Mouse (Mus musculus) lung, postnatal 4 days (tissue): ENCODE data around the gene Creld2.

ENCODE experiments used
- DNase-seq, 2 experiments: peaks; one replicate each; pipeline ENCODE4 v3.0.0; 2021

Creld2 gene

DNA sequence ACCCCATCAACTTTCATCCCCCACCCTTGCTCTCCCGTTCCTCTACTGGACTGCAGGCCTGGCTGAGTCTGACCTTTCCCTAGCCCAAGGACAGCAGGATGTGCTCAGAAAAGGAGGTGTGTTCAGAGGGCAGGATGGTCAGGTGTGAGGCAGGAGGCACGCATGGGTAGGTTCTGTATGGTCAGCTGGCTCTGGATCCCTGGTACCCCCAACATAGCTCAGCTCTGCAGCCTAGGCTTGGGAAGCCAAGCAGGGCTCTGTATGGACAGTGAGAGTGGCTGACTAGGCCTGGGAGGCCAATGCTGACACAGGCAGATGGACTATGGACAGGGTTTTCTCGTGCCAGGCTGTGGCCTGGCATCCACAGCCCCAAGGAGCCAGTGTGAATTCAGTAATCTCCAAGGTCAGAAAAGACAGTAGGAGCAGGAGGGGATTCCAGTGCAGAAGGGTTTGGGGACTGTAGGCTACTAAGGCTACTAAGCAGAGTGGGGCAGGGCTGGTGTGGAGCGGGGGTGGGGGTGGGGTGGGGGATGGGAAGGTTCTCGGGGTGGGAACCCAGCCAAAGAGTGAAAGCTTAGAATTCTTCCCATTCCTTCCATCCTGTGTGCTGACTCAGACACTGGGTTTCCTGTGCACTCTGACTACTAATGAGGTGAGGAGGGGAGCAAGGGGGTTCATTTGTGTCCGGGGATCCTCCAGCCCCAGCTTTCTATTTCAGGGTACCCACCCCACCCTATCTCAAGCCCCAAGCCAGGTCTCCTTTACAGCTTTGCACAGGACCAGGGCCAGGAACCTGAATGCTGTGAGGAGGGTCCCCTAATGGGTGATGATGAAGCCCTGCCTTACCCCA, 34.9 kb downstream of the Creld2 start:
- DNase-seq: no peak

DNA sequence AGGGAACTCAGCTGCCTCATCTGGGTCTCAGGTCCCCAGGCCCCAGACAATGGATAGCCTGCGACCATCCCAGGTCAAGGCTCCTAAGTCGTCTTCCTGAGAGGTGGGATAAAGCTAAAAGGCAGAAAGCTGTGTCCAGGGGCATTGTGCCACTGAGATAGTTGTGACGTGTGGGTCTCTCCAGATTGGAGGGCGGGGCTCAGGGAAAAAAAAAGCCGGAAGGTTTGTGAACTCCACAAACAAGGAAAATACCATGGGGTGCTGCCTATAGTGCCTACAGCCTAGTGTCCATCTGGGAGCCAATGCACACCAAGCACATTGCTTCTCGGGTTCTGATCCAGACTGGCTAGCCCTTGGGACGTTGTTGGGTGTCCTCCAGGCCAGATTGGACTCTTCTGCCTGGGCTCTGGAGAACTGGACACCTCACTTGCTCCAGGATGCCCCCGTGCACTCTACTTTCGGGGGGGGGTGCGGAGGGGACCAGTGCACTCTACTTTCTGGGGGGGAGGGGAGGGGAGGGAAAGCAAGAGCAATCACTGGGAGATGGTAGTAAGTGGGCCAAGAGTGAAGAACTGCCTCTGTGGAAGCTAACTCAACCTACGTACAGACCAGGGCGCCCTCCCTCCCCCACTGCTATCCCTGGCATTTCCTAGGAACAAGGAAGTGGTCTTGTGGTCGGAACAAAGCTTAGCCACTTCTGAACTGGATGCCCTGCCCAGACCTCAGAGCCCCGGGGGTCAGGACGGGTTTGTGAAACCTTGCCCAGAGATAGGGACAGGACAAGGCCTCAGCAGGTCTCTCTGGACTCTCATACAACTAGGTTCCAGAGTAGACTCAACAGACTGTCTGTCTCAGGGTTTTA, 35.8 kb downstream of the Creld2 start:
- peak; percentile 59 to 70 for DNase-seq

DNA sequence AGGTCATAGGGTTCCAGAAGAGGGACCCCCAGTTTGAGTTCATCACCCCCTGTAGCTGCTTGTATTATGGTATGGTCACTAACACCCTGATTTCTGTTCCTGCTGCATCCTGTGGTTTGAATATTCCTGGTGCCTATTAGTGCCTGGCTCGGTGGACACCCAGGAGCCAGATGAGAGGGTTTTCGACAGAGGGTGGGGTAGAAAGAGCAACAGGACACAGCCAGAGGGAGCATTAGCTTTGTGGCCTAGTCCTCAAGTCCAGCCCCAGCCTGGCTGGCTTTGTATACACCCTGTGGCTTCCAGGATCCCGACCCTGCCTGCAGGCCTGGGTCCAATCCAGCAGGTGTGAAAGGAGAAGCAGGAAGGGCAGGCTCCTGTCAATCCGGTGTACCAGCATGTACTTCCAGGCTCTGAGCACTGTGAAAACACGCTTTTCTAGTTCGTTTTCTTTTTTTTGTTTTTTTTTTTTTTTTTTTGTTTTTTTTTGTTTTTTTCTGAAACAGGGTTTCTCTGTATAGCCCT, 36.5 kb downstream of the Creld2 start:
- no peak for DNase-seq

DNA sequence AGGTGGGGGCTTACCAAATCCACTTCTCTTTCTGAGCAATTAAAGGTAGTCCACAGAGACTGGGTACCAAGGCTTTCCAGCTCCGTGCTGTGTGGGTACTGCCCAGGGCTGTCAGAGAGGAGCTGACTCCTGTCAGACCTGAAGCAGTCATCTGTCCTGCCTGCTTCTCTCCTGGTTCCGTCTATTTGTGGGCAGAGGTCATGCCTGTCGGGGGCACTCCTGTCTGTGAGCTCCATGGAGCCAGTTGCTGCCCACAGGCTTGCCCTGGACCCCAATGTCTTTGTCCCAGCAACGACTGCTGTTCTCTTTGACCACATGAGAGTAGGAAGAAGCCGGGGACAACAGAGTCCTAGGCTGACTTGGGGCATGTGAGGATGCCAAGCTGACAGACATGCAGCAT, 37.2 kb downstream of the Creld2 start:
- DNase-seq: no peak

DNA sequence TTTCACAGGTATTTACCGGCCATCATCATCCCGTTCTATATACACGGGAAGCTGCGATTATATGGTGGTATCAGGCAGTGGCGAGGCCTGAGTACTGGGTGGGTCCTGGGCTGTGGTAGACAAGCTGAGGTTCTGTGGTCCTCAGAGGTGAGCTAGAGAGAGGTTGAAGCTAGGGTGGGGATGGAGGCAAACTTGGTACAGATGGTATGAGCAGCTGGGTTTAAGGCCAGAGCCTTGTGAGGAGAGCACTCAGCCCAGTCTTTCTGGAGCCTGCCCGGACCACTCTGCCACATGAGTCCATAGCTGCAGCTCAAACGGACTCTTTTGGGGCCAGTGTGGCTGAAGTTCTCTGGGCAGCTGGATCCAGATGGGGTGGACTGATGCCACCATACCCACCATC, 37.9 kb downstream of the Creld2 start:
- no peak for DNase-seq

DNA sequence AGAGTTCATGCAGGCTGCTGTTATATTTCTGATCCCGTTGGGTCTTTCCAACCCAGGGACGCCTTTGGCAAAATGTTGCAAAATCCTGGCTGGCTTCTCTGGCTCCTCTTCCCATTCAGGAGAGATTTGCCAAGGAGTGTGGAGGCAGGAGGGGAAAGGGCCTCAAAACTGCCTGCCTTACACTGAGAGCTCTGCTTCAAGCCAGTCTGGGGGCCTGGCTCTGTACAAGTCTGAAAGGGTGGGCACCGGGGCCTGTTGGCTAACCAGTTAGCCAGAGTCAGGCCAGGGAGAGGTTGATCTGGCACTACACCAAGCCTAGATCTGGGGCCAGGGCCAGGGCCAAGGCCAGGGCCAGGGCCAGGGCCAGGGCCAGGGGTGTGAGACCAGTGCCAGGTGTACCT, 38.7 kb downstream of the Creld2 start:
- DNase-seq: no peak

DNA sequence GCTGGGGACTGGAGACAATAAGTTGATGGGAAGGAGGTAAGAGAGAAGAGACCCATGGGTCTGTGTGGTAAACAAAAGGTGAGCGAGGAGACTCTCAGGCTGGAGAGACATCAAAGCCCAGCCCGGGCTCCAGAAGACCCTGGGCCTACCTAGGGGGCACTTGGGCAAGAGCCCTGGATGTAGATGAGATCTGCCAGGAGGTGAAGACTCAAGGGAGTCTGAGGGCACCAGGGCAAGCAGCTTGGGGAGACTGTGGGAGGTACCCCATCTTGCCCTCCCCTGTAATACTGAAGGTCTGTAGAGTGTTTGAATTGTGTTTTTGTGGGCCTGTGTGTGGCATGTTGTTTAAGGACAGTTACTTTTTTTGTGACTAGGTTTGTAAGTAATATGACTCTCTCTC, 39.3 kb downstream of the Creld2 start:
- no peak for DNase-seq

DNA sequence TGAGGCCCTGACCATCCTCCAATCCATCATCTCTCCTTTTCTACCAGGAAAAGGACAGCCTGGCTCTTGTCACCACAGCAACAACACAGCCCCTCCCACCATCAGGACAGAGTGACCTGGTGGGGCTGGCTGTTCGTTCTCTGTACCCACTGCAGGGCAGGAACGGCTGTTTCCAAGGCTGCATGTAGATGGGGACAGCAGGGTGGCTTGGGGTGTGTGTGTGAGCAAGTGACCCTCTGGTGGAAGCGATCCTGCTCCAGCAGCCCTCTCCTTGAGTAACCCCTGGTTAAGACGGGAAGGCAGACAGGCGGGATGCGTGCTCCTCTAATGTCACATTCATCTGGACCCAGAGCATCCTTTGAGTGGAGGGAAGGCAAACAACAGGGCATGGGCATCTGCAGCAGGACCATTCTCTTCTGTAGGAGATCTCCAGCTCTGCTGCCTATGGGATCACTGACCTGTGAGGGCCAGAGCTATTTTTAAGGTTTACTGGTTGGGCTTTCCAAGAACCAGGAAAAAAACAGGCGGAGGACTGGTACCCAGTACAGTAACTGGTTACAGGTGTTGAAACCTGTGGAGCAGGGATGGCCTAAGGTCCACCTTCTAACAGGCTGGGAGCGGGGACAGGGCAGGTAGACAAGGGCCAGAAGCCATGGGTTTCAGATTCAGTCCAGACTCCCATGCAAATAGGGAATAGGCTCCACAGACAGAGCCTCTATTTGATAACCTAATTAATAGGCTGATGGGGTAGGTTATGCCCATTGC, 39.9 kb downstream of the Creld2 start:
- no peak for DNase-seq

DNA sequence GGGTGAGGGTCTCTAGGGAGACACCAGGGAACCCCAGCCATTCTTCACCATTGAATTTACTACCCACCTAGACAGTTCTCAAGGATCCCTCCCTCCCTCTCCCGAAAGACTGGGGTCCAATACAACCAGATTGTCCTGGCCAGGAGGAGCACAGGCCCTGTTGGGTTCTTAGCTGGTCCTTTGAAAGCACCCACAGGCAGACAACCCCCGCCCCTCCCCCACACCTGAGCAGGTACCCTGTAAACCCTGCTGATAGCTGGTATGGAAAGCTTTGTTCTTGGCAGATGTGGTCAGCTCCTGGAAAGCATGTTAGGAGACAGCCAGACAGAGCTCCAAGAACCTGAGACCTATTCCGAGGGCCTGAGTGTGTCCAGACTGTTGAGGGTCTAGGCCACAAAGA, 41.3 kb downstream of the Creld2 start:
- DNase-seq: no peak

DNA sequence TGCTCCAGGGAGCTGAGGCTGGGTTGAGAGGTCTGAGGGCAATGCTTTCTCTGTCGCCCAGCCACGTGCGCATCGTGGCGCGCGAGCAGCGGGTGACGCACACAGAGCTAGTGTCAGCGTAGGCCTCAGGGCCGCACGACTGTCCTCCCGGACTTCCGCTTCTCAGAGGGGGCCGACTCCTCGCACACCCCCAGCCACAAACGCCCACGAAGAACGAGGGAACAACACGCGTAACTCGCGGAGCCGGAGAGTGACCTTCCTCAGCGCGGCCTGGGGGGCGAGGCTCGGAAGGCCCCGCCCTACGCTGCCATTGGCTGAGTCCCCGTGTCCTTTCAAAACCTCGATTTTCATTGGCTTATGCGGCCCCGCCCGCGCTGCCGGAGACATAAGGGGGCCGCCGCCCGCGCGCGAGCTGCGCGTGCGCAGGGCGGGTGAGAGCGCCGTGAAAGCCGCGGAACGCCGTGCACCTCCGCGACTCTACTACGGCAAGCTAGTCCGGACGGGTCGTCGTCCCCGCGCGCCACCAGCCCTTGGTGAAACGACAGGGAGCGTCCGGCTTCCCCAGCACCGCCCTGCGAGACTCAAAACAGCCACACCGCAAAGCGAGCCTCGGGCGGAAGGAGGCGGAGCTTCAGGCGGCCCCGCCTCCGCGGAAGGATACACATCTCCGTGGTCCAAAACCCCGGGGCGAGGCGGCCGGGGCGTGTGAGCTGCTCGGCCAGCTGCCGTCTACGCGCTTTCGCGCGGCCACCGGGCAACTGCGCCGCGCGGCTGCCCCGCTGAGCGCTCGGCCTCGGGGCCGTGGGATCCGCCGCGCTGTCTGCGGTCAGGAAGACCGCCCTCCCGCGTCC, 42.6 kb downstream of the Creld2 start, which contains the start of gene Pim3:
Gene Pim3 (plus strand): TSS at position 415 of the 851 bp plus-strand sequence.
- DNase-seq: peak; percentile 97 to 99

DNA sequence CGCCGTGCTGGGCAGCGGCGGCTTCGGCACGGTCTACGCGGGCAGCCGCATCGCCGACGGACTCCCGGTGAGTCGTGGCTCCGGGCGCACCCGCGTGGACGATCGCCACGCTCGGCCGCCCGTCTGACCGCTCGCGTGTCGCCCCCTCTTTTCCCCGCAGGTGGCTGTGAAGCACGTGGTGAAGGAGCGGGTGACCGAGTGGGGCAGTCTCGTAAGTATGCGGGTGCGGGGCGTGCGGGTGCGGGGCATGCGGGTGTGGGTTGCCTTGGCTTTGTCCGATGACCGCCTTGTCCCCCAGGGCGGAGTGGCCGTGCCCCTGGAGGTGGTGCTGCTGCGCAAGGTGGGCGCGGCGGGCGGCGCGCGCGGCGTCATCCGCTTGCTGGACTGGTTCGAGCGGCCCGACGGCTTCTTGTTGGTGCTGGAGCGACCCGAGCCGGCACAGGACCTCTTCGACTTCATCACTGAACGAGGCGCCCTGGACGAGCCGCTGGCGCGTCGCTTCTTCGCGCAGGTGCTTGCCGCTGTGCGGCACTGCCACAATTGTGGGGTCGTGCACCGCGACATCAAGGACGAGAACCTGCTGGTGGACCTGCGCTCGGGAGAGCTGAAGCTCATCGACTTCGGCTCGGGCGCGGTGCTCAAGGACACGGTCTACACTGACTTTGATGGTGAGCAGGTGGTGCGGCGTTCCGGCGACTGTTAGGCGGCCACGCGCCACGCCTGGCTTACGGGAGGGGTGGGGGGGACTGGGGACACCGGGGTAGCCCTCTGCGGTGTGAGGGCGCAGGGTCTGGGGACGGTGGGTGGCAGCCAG, 43.6 kb downstream of the Creld2 start:
- peak; percentile 72 to 84 for DNase-seq

DNA sequence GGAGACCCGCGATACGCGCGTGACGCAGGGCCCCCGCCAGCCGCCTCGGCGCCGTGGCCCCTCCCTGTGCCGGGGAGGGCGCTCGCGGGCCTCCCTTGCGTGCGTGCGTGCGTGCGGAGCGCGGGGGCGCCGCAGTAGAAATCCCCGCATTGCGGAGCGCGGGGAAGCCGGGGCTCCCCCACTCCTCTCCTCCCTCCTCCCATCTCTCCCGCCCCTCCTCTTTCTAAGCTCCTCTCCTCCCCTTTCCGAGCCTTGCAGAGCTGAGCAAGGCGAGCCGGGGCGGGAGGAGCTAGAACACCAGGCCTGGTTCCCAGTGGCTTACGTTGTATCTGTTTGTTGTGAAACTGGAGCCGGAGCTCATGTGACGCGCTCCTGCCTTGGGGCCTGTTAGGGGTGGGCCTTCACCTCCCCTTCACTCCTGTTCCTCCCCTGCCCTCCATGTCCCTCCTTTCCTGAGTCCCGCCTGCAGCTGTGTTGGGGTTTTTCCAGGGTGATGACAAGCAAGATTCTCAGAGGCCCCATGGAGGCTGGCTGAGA, 44.3 kb downstream of the Creld2 start:
- peak; percentile 91 to 96 for DNase-seq

DNA sequence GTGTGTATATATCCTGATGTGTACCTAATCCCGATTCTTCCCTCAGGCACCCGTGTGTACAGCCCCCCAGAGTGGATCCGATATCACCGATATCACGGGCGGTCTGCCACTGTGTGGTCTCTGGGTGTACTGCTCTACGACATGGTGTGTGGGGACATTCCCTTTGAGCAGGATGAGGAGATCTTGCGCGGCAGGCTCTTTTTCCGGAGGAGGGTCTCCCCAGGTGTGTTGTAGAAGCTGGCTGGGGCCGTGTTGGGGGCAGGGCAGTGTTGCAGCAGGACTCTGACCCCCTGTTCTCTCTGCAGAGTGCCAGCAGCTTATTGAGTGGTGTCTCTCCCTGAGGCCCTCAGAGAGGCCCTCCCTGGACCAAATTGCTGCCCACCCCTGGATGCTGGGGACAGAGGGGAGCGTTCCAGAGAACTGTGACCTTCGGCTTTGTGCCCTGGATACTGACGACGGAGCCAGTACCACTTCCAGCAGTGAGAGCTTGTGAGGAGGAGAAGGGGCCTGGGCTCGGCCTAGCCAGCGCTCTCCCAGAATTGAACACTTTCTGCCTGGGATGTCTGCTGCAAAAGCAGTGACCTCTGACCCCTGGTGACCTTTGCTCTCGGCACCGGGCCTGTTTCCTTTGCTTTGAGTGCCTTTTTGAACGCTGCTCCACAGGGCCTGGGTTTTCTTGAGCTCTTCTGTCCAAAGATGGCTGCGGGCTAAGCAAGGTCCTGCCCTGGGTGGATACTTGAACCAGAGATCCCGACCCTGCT, 45.0 kb downstream of the Creld2 start:
- DNase-seq: no peak

DNA sequence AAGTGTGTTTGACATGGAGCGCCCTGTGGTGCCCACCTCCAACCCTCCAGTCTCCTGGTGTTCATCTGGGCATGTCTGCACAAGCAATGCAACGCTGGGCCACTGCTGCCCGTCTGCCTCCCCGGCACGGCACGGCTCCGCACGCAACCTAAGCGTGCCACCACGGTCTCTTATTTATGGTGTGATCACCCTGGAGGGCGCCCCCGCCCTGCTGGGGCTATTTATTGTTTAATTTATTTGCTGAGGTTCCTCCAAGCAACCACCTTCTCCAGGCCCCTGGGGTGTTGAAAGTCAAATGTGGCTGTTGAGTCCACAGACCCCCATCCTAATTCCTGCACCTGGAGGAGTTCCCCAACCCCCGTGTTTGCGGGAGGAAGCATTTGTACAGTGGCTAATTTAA, 45.6 kb downstream of the Creld2 start:
- no peak for DNase-seq

DNA sequence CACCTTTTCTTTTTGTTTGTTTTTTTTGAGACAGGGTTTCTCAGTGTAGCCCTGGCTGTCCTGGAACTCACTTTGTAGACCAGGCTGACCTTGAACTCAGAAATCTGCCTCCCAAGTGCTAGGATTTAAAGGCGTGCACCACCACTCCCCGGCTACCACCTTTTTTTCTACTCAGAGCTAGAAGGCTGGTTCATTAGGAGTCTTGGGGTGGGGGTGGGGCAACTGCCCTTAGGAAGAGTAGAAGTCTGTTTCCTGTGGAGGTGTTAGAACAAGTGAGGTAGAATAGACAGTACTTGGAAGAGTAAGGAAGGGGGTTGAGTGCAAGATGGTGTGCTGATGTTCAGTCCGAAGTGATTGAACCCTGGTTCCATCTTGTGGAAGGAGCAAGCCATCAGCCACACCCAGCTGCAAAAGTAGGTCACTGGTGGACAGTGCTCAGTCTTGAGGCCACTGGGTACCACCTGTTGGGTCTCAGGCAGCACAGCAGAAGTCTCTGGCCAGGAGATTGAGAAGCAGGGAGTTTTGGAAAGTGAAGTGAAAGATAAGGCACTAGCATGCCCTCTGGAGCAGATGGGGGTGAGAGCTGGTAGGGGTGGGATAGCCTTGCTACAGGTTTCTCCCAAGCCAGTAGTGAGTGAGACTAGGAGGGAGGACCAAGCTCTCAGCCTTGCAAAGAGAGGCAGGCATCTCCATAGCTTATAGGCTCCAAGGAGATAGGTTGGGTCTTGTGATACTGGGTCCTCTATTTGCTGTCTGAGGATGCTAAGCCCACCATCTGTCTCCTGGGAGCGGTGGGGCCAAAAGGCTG, 46.6 kb downstream of the Creld2 start:
- DNase-seq: no peak

DNA sequence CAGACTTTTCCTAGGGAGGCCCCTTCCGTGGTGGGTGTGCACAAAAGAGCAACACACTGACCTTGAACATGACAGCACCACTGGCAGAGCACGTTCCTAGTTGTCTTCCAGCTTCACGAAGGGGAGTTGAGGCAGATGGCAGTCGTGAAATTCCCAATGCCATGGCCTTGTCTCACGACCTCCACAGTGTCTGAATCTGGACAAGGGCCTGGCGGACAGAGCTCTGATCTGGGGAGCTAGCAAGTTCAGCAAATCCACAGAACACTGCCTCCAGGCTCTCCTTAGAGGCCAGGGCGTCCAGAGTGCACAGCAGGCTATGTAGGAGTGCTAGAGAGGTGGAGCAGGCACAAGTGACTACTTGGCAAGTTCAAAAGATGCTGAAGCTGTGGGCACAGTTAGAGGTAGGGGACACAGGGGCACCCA, 47.5 kb downstream of the Creld2 start:
- DNase-seq: no peak

DNA sequence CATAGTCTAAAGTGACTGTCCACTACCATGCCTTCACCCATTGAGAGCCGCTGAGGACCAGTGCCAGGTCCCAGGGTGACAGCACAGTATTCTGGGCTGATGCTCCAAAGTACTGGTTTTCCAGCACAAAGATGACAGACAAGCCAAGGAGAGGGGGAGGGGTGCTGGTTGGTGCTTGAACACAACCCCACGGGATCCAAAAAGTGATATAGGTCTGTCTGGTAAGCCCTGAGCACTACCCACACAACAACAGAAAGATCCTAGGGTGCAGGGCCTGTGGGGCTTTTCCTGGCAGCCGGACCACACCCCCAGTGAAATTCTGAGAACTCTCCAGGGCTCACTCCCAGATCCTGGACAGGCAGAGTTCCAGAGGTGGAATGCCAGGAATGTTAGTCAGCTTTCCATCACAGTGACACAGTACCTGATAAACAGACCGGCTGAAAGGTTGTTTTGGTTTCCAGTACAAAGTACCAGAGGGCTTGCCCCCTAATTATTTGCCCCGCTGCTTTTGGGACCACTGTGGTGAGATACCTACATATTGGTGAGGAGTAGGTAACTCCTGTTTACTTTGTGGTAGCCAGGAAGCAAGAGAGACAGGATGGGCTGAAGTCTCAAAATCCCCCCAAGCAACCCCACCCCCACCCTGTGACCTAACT, 48.0 kb downstream of the Creld2 start:
- peak; percentile 62 to 74 for DNase-seq

DNA sequence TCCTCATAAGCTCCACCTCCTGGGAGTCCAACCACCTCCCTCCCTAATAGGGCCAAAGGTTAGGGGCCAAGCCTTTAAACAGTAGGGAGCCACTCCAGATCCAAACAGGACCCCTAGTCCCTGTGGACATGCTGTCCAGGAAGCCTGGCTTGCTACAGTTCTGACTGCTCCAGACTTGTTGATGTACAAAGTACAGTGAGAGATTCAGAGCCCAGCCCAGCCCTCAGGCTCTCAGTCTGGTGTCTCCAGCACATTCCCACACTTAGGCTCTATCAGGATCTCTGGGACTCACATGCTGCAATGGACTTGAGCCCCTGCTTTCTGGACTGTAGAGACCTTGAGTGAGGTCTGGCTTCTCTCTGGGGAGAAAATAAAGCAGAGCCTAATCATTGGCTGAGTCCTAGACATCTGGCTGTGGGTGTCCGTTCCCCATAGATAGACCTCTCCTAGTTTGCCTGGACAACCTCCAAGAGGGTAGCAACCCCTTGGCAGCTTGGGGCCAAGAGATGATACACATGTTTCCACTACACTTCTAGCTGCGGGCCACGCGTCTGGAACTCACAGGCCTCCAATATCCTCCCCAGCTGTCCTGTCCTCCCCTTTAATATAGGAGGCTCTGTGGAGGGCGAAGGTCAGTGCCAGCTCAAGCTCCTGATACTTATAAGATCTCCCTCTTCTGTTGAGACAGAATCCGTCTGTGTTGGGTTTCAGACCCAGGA, 48.7 kb downstream of the Creld2 start:
- peak in 1 of 2 experiments; percentile 52 for DNase-seq
